Mouse (Mus musculus) thymus, postnatal 4 days (tissue): Measurements from ENCODE around the gene Kcnab2.

Source experiments
- DNase-seq: peaks from one replicate; pipeline ENCODE4 v3.0.0; 2021

Kcnab2 gene

GRCm38 (mm10) chr4:152451371-152451770 is 26.3 kb downstream of the Kcnab2 start:
- DNase-seq, result peak; percentile 57

GRCm38 (mm10) chr4:152448666-152449018 is 29.0 kb downstream of the Kcnab2 start:
- DNase-seq, result peak; percentile 83

- DNase-seq, result peak; percentile 50
These were observed 29.7 kb downstream of the Kcnab2 start for GRCm38 (mm10) chr4:152447731-152448665.

DNA sequence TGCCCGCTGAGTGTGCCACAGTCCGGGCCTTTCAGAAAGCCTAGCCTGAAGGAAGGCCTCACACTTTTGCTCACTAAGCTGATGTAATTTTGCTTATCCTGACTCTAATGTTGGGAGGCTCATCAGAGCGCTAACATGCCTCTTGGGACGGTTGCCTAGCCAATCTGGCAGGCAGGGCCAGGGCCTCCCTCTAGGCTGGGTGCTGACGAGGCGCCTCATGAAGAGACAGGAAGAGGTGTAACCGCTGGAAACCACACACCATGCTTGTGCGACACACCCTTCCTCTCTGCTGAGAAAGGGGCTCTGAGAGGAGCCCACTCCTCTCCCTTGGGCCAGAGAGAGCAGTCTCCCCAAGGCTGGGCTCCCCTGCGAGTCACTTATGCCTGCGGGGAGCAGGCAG is 31.5 kb downstream of the Kcnab2 start:
- DNase-seq, result peak; percentile 79

- DNase-seq, result no peak
These were observed 36.1 kb downstream of the Kcnab2 start for GRCm38 (mm10) chr4:152441536-152441935.

GRCm38 (mm10) chr4:152440882-152441281 is 36.8 kb downstream of the Kcnab2 start:
- peak; percentile 61 for DNase-seq

- peak; percentile 87 for DNase-seq
These were observed 42.4 kb downstream of the Kcnab2 start for GRCm38 (mm10) chr4:152435255-152435654.

DNA sequence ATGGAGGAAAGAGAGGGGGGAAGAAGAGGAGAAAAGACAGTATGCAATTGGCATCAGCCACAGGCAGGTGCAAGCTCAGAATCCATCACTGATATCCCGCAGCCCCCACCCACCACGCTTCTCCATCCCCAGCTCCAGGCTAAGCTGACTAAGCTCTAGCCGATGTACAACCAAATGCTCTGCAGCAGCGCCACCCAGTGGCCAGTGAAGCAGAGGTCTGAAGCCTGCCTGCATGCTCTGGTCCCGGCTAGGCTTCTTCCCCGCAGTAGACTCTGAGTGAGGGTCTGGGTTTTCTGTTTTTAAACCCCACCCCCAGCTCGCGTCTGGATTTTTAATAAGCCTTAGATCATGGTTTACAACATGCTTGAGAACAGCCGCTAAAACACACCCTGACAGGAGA is 42.8 kb downstream of the Kcnab2 start:
- DNase-seq, result peak; percentile 91

GRCm38 (mm10) chr4:152432308-152432707 is 45.4 kb downstream of the Kcnab2 start:
- peak; percentile 70 for DNase-seq

DNA sequence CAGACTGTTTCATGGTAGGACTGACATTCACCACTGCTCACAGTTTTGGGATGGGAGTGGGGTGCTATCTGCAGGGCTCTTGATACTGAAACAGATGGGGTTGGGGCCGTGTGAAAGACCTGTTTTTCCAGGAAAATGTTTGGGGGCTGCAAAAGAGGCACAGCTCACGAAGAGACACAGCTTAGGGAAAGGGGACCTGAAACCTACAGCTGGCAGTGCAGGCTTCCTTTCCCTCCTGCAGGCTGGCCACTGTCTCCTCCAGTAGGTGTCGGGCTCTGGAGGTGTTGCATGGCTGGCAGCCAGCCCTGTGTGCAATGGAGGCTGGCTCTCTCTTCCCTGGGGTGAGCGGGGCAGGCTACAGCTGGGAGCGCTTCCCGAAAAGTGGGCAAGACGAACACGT is 49.4 kb downstream of the Kcnab2 start:
- no peak for DNase-seq

- DNase-seq, result peak; percentile 67
These were observed 52.7 kb downstream of the Kcnab2 start for GRCm38 (mm10) chr4:152424922-152425321.

DNA sequence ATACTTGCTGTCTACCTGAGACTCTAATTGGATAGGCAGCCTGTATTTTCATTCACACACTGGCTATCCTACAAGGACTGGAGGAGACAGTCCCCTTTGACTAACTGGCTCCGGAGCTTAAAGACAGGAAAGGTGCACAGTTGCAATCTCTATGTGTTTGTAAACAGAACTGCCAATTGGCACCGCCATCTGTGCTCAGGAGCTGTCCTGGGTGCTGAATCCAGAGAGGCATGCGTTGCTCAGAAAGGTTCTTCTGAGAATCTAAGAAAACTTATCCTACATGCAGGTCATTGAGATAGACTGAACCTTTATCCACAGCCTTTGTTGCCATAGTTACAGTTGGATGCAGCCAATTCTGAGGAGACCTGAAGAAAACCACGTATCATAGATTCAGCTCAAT is 53.3 kb downstream of the Kcnab2 start:
- DNase-seq, result peak; percentile 51

GRCm38 (mm10) chr4:152423576-152423975 is 54.1 kb downstream of the Kcnab2 start:
- no peak for DNase-seq

DNA sequence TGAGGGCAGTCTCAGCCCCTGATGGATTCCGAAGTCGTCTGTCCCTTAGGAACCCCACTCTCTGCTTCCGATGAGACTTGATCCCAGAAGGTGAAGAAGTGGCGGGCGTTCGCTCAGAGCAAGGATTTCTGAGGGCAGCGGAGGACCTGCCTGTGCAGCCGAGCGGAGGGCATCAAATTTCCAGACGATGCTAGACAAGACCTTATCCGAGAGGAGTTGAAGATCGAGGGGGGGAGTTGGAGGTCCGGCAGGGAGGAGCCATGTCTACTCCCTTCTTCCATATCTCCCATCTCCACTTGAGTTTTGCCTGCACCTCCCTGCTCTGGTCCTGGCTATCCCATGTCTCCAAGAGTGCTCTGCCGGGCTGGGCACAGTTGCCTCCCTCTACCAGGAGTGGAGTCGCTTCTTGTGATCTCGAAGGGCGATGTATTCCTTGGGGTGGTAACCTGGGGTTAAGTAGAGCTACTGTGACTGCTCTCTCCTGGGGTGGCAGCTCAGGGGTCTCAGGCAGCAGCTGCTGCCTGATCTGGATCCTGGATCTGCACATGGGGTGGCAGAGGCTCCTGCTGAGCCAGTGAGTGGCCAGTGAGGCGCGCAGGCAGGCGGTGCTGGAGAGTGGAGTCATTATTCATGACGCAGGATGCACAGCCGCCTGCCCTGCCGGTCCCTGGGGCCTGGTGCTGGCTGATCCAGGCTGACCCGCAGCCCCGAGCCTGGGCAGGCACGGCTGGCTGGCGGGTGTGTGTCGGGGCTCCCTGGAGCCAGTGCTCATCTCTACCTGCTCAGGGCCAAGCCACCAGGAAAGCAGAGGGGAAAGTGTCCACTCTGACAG is 59.2 kb downstream of the Kcnab2 start:
- no peak for DNase-seq

DNA sequence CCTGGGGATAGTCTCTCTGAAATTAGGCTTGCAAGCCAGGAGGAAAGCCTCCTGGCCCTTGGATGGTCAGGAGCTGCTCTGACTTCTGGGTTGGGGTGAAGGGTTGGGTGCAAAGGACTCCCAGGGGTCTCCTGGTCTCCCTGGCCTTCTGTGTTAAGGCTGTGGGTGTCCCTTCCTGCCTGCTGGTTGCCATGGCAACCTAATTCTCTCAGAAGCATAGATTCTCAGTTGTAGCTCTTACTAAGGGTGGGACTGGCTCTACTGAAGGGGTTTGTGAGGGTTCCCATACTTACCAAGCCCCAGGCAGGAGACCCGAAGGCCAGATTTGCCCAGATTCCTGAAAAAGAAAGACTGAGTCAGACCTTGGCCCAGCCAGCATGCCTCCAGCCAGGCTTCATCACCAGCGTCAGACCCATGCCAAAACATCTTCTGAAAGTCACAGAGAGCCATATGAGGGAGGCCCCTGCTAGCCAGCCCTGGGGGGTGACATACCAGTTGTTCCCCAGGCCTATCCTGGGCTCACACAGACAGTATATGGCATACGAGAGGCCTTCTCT is 65.1 kb downstream of the Kcnab2 start:
- DNase-seq, result no peak

GRCm38 (mm10) chr4:152410961-152411360 is 66.7 kb downstream of the Kcnab2 start:
- no peak for DNase-seq

DNA sequence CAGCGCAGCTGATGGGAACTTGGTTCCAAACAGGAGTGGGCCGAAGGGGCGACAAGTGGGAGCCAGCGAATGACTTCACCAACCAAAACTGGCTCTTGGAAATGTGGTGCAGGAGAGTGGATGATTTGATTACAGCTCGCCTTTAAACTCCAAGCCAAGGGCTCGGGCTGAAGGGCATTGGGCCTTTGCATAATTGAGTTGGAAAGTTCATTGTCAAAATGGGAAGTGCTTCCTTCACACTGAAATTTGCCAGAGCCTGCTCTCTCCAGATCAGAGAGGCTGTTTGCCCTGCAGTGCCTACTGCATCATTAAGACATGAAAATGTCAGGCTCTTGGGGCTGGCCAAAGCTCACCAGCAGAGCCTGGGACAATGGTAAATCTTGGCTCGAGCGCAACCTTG is 71.1 kb downstream of the Kcnab2 start:
- no peak for DNase-seq

- no peak for DNase-seq
These were observed 71.9 kb downstream of the Kcnab2 start for GRCm38 (mm10) chr4:152405671-152406201.

DNA sequence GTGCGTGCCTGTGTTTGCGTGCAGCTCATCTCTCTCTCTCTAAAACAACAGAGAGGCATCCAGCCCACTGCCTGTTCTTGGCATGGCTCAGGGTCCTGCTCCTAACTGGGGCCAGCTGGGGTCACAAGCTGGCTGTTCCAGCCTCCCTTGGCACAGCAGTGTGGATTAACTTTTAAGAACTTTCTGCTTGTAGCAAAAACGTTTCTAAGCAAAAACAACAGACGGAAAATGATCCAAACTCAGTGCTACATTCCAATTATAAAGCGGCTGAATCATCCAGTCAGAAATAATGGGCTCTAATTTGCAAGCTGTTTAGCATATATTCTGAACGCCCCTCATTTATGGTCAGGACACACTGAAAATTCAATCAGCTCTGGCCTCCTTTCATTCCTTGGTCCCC is 72.5 kb downstream of the Kcnab2 start:
- DNase-seq, result no peak

DNA sequence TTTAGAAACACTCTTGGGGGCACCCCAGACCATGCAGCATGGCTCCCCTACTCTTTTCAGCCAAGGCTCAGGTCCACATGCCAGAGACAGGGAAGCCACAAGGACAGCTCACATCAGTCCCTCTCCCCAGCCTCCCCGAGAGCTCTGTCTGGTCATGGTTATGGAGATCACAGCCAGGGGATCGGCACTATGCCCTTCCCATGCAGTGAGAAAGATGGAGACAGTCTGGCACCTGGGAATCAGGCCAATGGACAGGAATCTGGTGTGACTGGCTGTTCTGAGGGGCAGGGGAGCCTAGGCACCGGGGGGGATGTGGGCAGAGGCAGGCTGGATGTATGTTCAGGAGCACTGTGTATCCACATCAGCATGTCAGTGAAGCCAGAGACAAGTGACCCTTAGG is 78.7 kb downstream of the Kcnab2 start:
- DNase-seq, result no peak

DNA sequence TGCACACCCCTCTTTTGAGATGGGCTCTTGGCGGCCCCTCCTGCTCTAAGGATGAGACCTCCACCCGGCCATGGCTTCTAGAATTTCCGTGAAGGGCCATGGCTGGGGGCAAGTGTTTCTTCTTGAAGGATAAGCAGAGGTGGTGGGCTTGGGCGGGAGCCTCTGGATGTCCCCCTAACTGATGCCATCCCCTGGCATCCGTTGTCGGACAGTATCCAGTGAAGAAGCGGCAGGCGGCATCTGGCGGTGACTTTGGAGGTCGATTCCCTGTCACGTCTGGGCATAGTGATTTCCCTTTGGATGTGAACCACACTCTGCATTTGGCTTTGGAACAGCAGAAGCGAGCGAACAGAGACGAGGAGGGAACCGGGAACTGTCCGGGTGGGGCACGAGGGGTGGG is 85.0 kb downstream of the Kcnab2 start:
- no peak for DNase-seq

- no peak for DNase-seq
These were observed 85.5 kb downstream of the Kcnab2 start for GRCm38 (mm10) chr4:152392192-152392591.

DNA sequence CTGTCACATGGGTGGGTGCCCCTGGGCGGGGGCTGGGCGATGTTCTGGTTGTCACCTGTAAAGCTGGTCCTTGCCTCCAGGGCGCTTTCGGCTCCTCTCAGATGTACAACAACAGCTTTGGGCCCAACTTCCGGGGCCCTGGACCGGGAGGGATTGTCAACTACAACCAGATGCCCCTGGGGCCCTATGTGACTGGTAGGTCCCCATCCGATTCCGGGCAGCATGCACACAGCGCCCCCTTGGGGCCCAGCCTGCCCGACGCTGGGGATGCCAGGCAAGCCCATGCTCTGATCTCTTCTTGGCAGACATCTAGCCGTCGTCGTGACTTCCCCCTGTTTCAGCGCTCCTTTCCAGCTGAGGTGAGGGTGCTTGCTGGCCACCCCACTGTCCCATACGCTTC is 92.0 kb downstream of the Kcnab2 start:
- DNase-seq, result peak; percentile 63
